Mouse (Mus musculus): Measurements from ENCODE around the gene Acox1.

DNA sequence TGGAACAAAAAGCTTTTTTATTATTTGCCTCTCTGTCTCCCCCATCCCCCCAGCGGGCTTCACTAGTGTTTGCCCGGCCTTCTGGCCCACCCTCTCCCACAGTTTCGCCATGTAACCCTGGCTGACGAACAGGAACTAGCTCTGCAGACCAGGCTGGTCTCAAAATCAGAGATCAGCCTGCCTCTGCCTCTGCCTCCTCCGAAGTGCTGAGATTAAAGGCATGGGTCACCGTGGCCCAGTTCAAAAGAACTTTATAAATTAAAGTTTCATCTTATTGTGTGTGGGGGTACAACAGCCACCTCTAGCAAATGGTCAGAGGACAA is 1.3 kb downstream of the Acox1 start:
- no peak for TF ChIP-seq CTCF (conservative IDR thresholded peaks at IDR 0.05 in 1 of 2, IDR thresholded peaks at IDR 0.05 in 1 of 2; ENCODE audit: low read depth in 2 of 2, low read length in 2 of 2)
- no peak for TF ChIP-seq ZMIZ1 (IDR thresholded peaks at IDR 0.05; ENCODE audit: low read depth, low read length)
- TF ChIP-seq MXI1 (IDR thresholded peaks at IDR 0.05; ENCODE audit: low read depth, low read length), result no peak
- TF ChIP-seq PAX5 (IDR thresholded peaks at IDR 0.05; ENCODE audit: low read length), result no peak
- no peak for TF ChIP-seq NELFE (IDR thresholded peaks at IDR 0.05; ENCODE audit: low read depth, low read length)
- no peak for TF ChIP-seq POLR2AphosphoS2 (IDR thresholded peaks at IDR 0.05; ENCODE audit: low read depth, low read length)
- no peak for TF ChIP-seq MAFK (IDR thresholded peaks at IDR 0.05; ENCODE audit: insufficient replicate concordance, low read length)
- TF ChIP-seq TBP (conservative IDR thresholded peaks at IDR 0.05; ENCODE audit: low read depth, low read length), result no peak
- TF ChIP-seq KAT2A (IDR thresholded peaks at IDR 0.05; ENCODE audit: insufficient replicate concordance, low read length), result no peak
- no peak for TF ChIP-seq SIN3A (IDR thresholded peaks at IDR 0.05; ENCODE audit: low read length)
- TF ChIP-seq HCFC1 (IDR thresholded peaks at IDR 0.05; ENCODE audit: low read depth, low read length), result no peak
